Mouse (Mus musculus): Measurements from ENCODE around the gene Smap2. TPM values are rescaled to one million over a fixed set of nuclear protein-coding genes. Genes with fewer than 3 reads are reported as not detected.

Smap2 gene
- 17.0 and 17.6 TPM in 2 replicates for polyA plus RNA-seq (2012; rRNA removed; ENCODE audit: low replicate concordance)

DNA sequence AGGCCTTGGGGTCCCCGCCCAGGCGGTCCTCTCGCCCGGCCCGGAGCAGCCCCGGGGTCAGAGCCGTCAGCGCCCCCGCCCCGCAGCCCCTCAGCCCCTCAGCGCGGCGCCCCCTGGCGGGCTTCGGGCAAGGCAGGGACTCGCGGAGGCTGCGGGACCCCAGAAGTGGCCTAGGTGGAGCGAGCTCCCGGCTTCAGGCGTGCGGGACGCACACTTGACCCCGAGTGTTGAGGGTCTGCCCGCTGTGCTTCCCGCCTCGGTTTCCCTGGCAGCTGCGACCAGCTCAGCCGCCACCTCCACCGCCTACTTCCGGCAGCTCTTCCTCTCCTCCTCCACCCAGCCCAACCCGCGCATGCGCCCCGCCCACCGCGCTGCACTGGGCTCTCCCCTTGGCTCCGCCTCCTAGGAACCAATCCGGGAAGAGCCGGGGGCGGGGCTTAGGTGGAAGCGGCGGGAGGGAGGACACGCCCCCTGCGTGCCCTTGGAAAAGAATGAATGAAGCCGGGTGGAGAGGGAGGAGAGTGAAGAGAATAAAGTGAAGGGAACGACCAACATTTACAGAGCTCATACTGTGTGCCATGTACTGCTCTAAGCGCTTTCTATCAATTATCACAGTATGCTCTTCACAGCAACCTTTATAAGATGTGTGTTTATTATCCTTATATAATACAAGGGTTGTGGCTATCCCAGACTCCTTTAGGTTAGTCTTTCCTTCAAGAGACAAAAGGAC is at the start of gene Smap2:
Smap2 (minus strand) TSS at position 320 of the 730 bp plus-strand sequence.

DNA sequence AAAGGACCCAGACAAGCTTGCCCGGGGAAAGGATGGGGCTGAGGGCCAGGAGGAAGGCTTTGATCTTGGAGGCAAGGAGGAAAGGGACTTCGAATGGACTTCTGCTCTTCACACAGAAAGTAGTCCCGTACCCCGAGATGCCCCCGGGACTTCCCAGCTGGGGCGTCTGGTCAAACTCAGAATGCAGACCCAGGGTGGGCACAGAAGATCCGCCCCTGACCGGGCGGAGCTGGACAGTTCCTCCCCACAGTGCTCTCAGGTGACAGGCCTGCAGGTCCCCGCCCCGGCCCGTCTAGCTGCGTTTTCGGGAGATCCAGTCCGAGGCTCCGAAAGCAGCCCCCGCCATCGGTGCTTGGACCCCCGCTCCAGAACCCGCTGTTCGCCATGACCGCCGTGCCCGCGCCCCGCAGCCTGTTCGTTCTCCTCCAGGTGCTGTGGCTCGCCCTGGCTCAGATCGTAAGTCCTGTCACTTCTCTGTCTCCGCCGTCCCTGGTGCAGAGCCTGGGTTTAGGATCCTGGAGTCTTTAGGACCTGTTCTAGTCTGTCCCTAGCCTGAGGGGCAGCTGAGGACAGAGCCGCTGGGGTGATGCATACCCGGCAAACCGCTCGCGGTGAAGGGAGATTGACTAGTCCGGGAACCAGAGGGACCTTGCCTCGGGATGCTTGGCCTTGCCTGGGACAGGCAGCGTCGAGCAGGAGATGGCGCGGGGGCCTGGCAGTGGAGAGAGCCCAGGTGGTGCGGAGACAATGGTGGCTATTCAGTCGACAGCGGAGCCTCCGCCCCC is 22.5 kb upstream of the Smap2 start, which contains the start of gene Col9a2:
Col9a2 (plus strand) TSS at position 55 of the 785 bp plus-strand sequence.

DNA sequence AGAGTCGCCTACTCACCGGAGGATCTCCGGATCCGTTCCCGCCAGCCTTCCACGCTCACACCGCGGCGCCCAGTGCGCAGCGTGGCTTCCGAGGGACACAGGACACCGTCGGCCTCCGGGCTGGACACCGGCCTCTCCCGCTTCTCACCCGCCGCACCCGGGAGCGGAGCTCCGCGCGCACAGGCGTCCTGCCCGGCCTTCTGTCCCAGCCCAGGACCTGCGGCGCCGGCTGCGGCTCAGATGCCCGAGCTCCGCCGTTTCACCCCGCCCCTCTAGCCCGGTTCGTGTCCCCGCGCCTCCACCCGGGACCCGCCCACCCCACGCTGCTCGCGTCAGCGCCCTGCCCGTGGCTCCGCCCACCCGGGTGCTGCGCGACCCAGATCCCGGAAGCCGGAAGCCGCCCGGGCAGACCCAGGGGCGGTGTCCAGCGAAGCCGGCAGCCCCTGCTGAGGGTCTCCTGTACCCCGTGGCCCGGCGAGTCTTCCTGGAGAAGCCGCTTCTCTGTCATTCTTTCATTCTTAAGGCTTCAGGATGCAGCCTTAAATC is 65.5 kb downstream of the Smap2 start, which contains the start of gene Zfp69:
Zfp69 (minus strand) TSS at position 272 of the 546 bp plus-strand sequence.

DNA sequence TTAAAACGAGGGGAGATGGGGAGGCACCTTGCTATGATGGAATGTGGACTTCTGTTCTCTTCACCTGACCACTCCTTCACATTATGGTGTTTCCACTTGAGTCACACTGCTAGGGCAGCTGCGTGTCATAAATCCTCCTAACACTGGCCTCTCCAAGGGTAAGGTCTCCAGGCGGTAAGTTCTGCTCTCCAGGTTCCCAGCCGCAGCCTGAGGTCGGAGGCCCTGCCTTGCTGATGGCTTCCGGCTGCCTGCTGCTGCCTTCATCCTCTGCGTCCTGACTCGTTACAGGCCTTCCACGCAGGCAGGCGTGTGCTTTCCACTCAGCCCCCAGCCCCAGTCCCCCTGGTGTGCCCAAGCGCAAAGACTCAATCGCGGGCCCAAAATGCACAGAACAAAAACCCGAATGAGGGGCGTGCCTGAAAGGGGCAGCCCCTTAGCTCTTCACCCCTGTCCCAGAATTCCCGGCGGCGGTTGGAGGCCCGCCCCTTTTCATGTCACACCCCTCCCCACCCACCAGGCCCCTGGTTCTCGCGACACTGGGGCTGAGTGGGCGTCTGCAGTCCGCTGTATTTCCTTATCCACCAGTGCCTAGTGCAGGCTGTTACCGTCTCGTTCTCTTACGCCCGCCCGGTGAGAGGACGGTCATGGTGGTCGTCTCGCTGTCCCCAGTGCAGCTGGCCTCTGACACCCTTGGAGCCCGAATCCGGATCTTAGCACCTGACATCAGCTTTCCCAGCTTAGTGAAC is 92.3 kb downstream of the Smap2 start, which contains the start of gene Exo5:
Exo5 (minus strand) TSS at position 464 of the 746 bp plus-strand sequence.

Other genes with a start within 250 kb of the Smap2 start
- gene Nfyc, start 185.7 kb downstream of the Smap2 start, polyA plus RNA-seq (2012; rRNA removed; ENCODE audit: low replicate concordance), result 129 and 178 TPM in 2 replicates
- gene Rims3, start 162.4 kb downstream of the Smap2 start, polyA plus RNA-seq (2012; rRNA removed; ENCODE audit: low replicate concordance), result 0.27 and 0.69 TPM in 2 replicates
- gene Exo5, start 92.2 kb downstream of the Smap2 start, polyA plus RNA-seq (2012; rRNA removed; ENCODE audit: low replicate concordance), result 4.3 and 10.9 TPM in 2 replicates
- 2.5 and 3.5 TPM in 2 replicates for gene Zfp69, start 65.5 kb downstream of the Smap2 start, polyA plus RNA-seq (2012; rRNA removed; ENCODE audit: low replicate concordance)
- 1.2 TPM in 1 of 2 replicates, not detected in the other for gene Col9a2, start 22.1 kb upstream of the Smap2 start, polyA plus RNA-seq (2012; rRNA removed; ENCODE audit: low replicate concordance)
- gene Zmpste24, start 81.0 kb upstream of the Smap2 start, polyA plus RNA-seq (2012; rRNA removed; ENCODE audit: low replicate concordance), result 17.3 and 35.3 TPM in 2 replicates
- gene Tmco2, start 92.0 kb upstream of the Smap2 start, polyA plus RNA-seq (2012; rRNA removed; ENCODE audit: low replicate concordance), result not detected in 2 replicates
- 3.7 and 6.1 TPM in 2 replicates for gene Rlf, start 197.8 kb upstream of the Smap2 start, polyA plus RNA-seq (2012; rRNA removed; ENCODE audit: low replicate concordance)

Data from subcutaneous adipose tissue, adult 2 months (tissue).